Mouse (Mus musculus): Measurements from ENCODE around the gene BC030867. TPM values are rescaled to one million over a fixed set of nuclear protein-coding genes. Genes with fewer than 3 reads are reported as not detected.

The BC030867 gene
- polyA plus RNA-seq, 1 experiment: 1.9 TPM

GRCm38 (mm10) chr11:102219994-102220346 lies 28.7 kb upstream of the BC030867 start:
- no peak overlapping the region for H3K4me3 ChIP-seq (ENCODE audit: extremely low read depth, insufficient read depth, insufficient read length)
- no peak for DNase-seq (ENCODE audit: low read depth in 1 of 2, low spot score in 2 of 2)
- 0 out of 2 replicates have a peak, but pooled peaks cover 1% of the 10 kb centered on the region for H3K36me3 ChIP-seq (ENCODE audit: control insufficient read depth, insufficient read depth, low read length)
- WGBS: 36% methylated on average over 4 of the region's 4 CpGs
- TF ChIP-seq POLR2A (IDR thresholded peaks at IDR 0.05; ENCODE audit: low read depth, low read length) (no peak), CTCF (IDR thresholded peaks at IDR 0.05; ENCODE audit: extremely low read depth, insufficient read depth, insufficient read length, insufficient replicate concordance) (no peak)
- H3K4me1 ChIP-seq (ENCODE audit: control insufficient read depth, insufficient read depth, insufficient read length): peaks cover 38% of the 10 kb centered on the region
- H3K27me3 ChIP-seq (ENCODE audit: control insufficient read depth, insufficient read depth, low read length): no peaks in the 10 kb centered on the region
- H3K27ac ChIP-seq (ENCODE audit: insufficient read depth, low read length): no peak overlapping the region

GRCm38 (mm10) chr11:102220451-102220850 lies 28.2 kb upstream of the BC030867 start:
- no peak for DNase-seq (ENCODE audit: low read depth in 1 of 2, low spot score in 2 of 2)
- no peak overlapping the region for H3K27ac ChIP-seq (ENCODE audit: insufficient read depth, low read length)

GRCm38 (mm10) chr11:102221243-102221953 lies 27.3 kb upstream of the BC030867 start:
- H3K4me1 ChIP-seq (ENCODE audit: control insufficient read depth, insufficient read depth, insufficient read length): peaks cover 32% of the 10 kb centered on the region
- H3K27me3 ChIP-seq (ENCODE audit: control insufficient read depth, insufficient read depth, low read length): no peaks in the 10 kb centered on the region
- H3K36me3 ChIP-seq (ENCODE audit: control insufficient read depth, insufficient read depth, low read length): 0 out of 2 replicates have a peak, but pooled peaks cover 1% of the 10 kb centered on the region
- TF ChIP-seq CTCF (IDR thresholded peaks at IDR 0.05; ENCODE audit: extremely low read depth, insufficient read depth, insufficient read length, insufficient replicate concordance) (no peak), POLR2A (IDR thresholded peaks at IDR 0.05; ENCODE audit: low read depth, low read length) (no peak)
- WGBS: 79% methylated on average over 8 of the region's 8 CpGs
- no peak overlapping the region for H3K4me3 ChIP-seq (ENCODE audit: extremely low read depth, insufficient read depth, insufficient read length)
- no peak overlapping the region for H3K27ac ChIP-seq (ENCODE audit: insufficient read depth, low read length)
- DNase-seq (ENCODE audit: low read depth in 1 of 2, low spot score in 2 of 2): no peak

More at GRCm38 (mm10) chr11:102220451-102220850, 28.2 kb upstream of the BC030867 start:
- Histone ChIP-seq H3K4me3 (ENCODE audit: extremely low read depth, insufficient read depth, insufficient read length) (no peak overlapping the region), H3K27me3 (ENCODE audit: control insufficient read depth, insufficient read depth, low read length) (no peaks in the 10 kb centered on the region), H3K4me1 (ENCODE audit: control insufficient read depth, insufficient read depth, insufficient read length) (peaks cover 37% of the 10 kb centered on the region), H3K36me3 (ENCODE audit: control insufficient read depth, insufficient read depth, low read length) (0 out of 2 replicates have a peak, but pooled peaks cover 1% of the 10 kb centered on the region)
- 54% methylated on average over 6 of the region's 6 CpGs for WGBS
- TF ChIP-seq CTCF (IDR thresholded peaks at IDR 0.05; ENCODE audit: extremely low read depth, insufficient read depth, insufficient read length, insufficient replicate concordance) (no peak), POLR2A (IDR thresholded peaks at IDR 0.05; ENCODE audit: low read depth, low read length) (no peak)

- H3K27me3 ChIP-seq (ENCODE audit: control insufficient read depth, insufficient read depth, low read length): no peaks in the 10 kb centered on the region
- 0 out of 2 replicates have a peak, but pooled peaks cover 1% of the 10 kb centered on the region for H3K36me3 ChIP-seq (ENCODE audit: control insufficient read depth, insufficient read depth, low read length)
- no peak overlapping the region for H3K4me3 ChIP-seq (ENCODE audit: extremely low read depth, insufficient read depth, insufficient read length)
- H3K4me1 ChIP-seq (ENCODE audit: control insufficient read depth, insufficient read depth, insufficient read length): peaks cover 32% of the 10 kb centered on the region
- no peak overlapping the region for H3K27ac ChIP-seq (ENCODE audit: insufficient read depth, low read length)
- 68% methylated on average over 7 of the region's 8 CpGs for WGBS
- no peak for TF ChIP-seq POLR2A (IDR thresholded peaks at IDR 0.05; ENCODE audit: low read depth, low read length)
- TF ChIP-seq CTCF (IDR thresholded peaks at IDR 0.05; ENCODE audit: extremely low read depth, insufficient read depth, insufficient read length, insufficient replicate concordance): no peak
- DNase-seq (ENCODE audit: low read depth in 1 of 2, low spot score in 2 of 2): no peak
Observed at GRCm38 (mm10) chr11:102221954-102222351, 26.7 kb upstream of the BC030867 start.

- H3K4me3 ChIP-seq (ENCODE audit: extremely low read depth, insufficient read depth, insufficient read length): no peak overlapping the region
Observed at GRCm38 (mm10) chr11:102223166-102223565, 25.5 kb upstream of the BC030867 start.

GRCm38 (mm10) chr11:102224686-102225085 lies 24.0 kb upstream of the BC030867 start:
- TF ChIP-seq POLR2A (IDR thresholded peaks at IDR 0.05; ENCODE audit: low read depth, low read length): no peak
- no peak for TF ChIP-seq CTCF (IDR thresholded peaks at IDR 0.05; ENCODE audit: extremely low read depth, insufficient read depth, insufficient read length, insufficient replicate concordance)
- WGBS: 73% methylated on average over 22 of the region's 22 CpGs
- Histone ChIP-seq H3K27me3 (ENCODE audit: control insufficient read depth, insufficient read depth, low read length) (no peaks in the 10 kb centered on the region), H3K27ac (ENCODE audit: insufficient read depth, low read length) (no peak overlapping the region), H3K4me3 (ENCODE audit: extremely low read depth, insufficient read depth, insufficient read length) (no peak overlapping the region), H3K4me1 (ENCODE audit: control insufficient read depth, insufficient read depth, insufficient read length) (peaks cover 19% of the 10 kb centered on the region; the same call in 1 of the 2 replicates), H3K36me3 (ENCODE audit: control insufficient read depth, insufficient read depth, low read length) (0 out of 2 replicates have a peak, but pooled peaks cover 1% of the 10 kb centered on the region)
- no peak for DNase-seq (ENCODE audit: low read depth in 1 of 2, low spot score in 2 of 2)

More at GRCm38 (mm10) chr11:102223166-102223565, 25.5 kb upstream of the BC030867 start:
- 35% methylated on average over 6 of the region's 6 CpGs for WGBS
- Histone ChIP-seq H3K27ac (ENCODE audit: insufficient read depth, low read length) (no peak overlapping the region), H3K4me1 (ENCODE audit: control insufficient read depth, insufficient read depth, insufficient read length) (peaks cover 27% of the 10 kb centered on the region), H3K36me3 (ENCODE audit: control insufficient read depth, insufficient read depth, low read length) (0 out of 2 replicates have a peak, but pooled peaks cover 1% of the 10 kb centered on the region), H3K27me3 (ENCODE audit: control insufficient read depth, insufficient read depth, low read length) (no peaks in the 10 kb centered on the region)
- no peak for TF ChIP-seq POLR2A (IDR thresholded peaks at IDR 0.05; ENCODE audit: low read depth, low read length)
- TF ChIP-seq CTCF (IDR thresholded peaks at IDR 0.05; ENCODE audit: extremely low read depth, insufficient read depth, insufficient read length, insufficient replicate concordance): peak; percentile 53; the same call in 1 of the 2 replicates
- DNase-seq (ENCODE audit: low read depth in 1 of 2, low spot score in 2 of 2): peak; percentile 46 to 73

GRCm38 (mm10) chr11:102225221-102225620 lies 23.5 kb upstream of the BC030867 start:
- WGBS: 78% methylated on average over 5 of the region's 5 CpGs
- Histone ChIP-seq H3K4me3 (ENCODE audit: extremely low read depth, insufficient read depth, insufficient read length) (no peak overlapping the region), H3K27me3 (ENCODE audit: control insufficient read depth, insufficient read depth, low read length) (no peaks in the 10 kb centered on the region), H3K36me3 (ENCODE audit: control insufficient read depth, insufficient read depth, low read length) (0 out of 2 replicates have a peak, but pooled peaks cover 1% of the 10 kb centered on the region), H3K27ac (ENCODE audit: insufficient read depth, low read length) (no peak overlapping the region), H3K4me1 (ENCODE audit: control insufficient read depth, insufficient read depth, insufficient read length) (peaks cover 17% of the 10 kb centered on the region; the same call in 1 of the 2 replicates)
- DNase-seq (ENCODE audit: low read depth in 1 of 2, low spot score in 2 of 2): no peak
- TF ChIP-seq CTCF (IDR thresholded peaks at IDR 0.05; ENCODE audit: extremely low read depth, insufficient read depth, insufficient read length, insufficient replicate concordance) (no peak), POLR2A (IDR thresholded peaks at IDR 0.05; ENCODE audit: low read depth, low read length) (no peak)
